Mouse (Mus musculus) mesoderm, embryonic 11.5 days (tissue): ENCODE data around the gene Gm9999.
"Not testable (repeated sequence)": the region's sequence is repeated elsewhere in the genome, so short reads cannot be mapped to it uniquely, and the experiment has no call there.

Experiments used
- DNase-seq: peaks from one replicate; pipeline ENCODE4 v3.0.0-alpha.2; 2012; ENCODE audit warnings: low read depth, low spot score

Gene Gm9999

GRCm38 (mm10) chr7:47026899-47027298 is 43.5 kb downstream of the Gm9999 start:
- DNase-seq, result not testable (repeated sequence)

DNA sequence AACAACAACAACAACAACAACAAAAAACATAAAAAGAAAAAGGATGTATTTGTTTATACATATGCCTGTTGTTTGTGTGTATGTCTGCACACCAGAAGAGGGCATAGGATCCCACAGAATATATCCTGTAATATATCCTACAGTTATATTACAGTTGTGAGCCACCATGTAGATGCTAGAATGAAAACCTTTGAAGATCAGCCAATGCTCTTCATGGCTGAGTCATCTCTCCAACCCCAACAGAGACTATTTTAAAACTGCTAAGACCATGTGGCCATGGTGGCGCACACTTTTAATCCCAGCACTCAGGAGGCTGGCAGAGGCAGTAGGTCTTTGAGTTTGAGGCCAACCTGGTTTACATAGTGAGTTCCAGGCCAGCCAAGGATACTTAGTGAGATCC is 44.1 kb downstream of the Gm9999 start:
- DNase-seq, result no peak

DNA sequence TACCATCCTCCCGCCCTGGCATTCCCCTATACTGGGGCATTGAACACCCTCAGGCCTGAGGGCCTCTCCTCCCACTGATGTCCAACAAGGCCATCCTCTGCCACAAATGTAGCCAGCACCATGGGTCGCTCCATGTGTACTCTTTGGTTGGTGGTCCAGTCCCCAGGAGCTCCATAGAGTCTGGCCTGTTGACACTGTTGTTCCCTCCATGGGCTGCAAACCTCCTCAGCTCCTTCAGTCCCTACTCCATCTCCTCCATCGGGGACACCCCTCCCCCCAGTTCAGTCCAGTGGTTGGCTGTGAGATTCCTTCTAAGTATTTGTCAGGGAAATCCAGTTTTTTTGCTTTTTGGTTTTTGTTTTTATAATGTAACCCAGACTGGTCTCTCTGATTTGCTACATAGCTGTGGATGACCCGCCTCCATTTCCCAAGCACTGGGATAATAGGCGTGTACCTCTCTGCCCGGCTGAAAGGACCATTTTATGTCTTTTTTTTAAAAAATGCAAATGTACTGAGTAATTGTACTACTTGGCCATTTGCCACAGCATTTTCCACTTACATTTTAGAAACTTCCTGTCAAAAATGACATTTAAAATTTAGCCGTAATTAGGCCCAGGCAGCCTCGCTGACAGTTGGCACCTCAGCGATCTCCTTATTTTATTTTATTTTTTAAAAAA is 47.3 kb downstream of the Gm9999 start:
- no peak for DNase-seq

DNA sequence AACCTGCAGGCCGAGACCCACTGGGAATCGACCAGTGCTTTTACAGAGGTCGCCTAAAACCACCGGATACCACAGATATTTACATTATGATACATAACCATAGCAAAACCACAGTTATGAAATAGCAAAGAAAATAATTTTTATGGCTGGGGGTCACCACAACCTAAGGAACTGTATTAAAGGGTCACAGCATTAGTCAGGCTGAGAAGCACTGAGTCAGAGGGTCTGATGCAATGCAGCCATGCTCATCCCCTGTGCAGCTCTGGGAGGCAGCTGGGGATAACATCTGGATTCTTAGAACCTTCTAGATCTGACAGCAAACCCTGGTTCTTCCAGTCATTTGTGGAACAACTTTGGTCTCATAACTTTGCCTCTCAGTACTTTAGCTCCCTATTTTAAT is 48.0 kb downstream of the Gm9999 start:
- no peak for DNase-seq

GRCm38 (mm10) chr7:47034785-47035384 is 51.5 kb downstream of the Gm9999 start:
- DNase-seq, result no peak

- DNase-seq, result no peak
Measured at GRCm38 (mm10) chr7:47035426-47035825, 52.0 kb downstream of the Gm9999 start.
